Mouse (Mus musculus) intestine, postnatal 0 days (tissue): ENCODE data around the gene Tmem260. TPM values are rescaled to one million over a fixed set of nuclear protein-coding genes. Genes with fewer than 3 reads are reported as not detected.

Source experiments
- ATAC-seq: fragments of 200-750 bp; cut with Nextera tagmentation; 2 replicates; pipeline ENCODE4 v1.8.0; 2017; ENCODE audit warnings: mild to moderate bottlenecking, moderate TSS enrichment, moderate library complexity
- H3K27ac ChIP-seq: fragments of 300-500 bp; sonication (generic); 2 replicates; pipeline ENCODE4 v1.5.1; 2014; ENCODE audit warnings: mild to moderate bottlenecking, low read depth, low read length, moderate library complexity
- H3K27me3 ChIP-seq: fragments of 300-500 bp; sonication (generic); replicated peaks from 2 replicates; pipeline ENCODE4 v1.6.1; 2014; ENCODE audit warnings: low read length, mixed read lengths; ENCODE audit not compliant: control insufficient read depth, insufficient read depth
- H3K36me3 ChIP-seq: fragments of 300-500 bp; sonication (generic); 2 replicates; pipeline ENCODE4 v1.6.1; 2014; ENCODE audit warnings: mild to moderate bottlenecking, moderate library complexity; ENCODE audit not compliant: control insufficient read depth, insufficient read depth
- H3K4me1 ChIP-seq: fragments of 300-500 bp; sonication (generic); replicated peaks from 2 replicates; pipeline ENCODE4 v1.6.1; 2014; ENCODE audit warnings: antibody characterized with exemption, low read length, mixed read lengths; ENCODE audit not compliant: control insufficient read depth, insufficient read depth
- H3K4me2 ChIP-seq: fragments of 300-500 bp; sonication (generic); replicated peaks from 2 replicates; pipeline ENCODE4 v1.6.1; 2014; ENCODE audit warnings: low read depth, mild to moderate bottlenecking, moderate library complexity
- H3K4me3 ChIP-seq: fragments of 300-500 bp; sonication (generic); 2 replicates; pipeline ENCODE4 v1.5.1; 2014; ENCODE audit warnings: low read depth, low read length
- H3K9ac ChIP-seq: fragments of 300-500 bp; sonication (generic); 2 replicates; pipeline ENCODE4 v1.6.1; 2014; ENCODE audit warnings: mild to moderate bottlenecking, low read depth, low read length
- H3K9me3 ChIP-seq: fragments of 300-500 bp; sonication (generic); 2 replicates; pipeline ENCODE4 v1.6.1; 2016; ENCODE audit warnings: mixed run types; ENCODE audit not compliant: control insufficient read depth
- CTCF ChIP-seq: sonication (generic); IDR thresholded peaks from 2 replicates; pipeline ENCODE4 v1.5.1; 2016; ENCODE audit warnings: low read depth, mild to moderate bottlenecking, control low read depth, antibody characterized with exemption, moderate library complexity
- WGBS: fragments of 180-500 bp; shearing (Covaris S2); extraction: QIAGEN DNeasy Blood & Tissue Kit; methylation state at CpG from one replicate; pipeline ENCODE4 v1.1.7; 2014; 5-methylcytosine and 5-hydroxymethylcytosine counted together
- polyA plus RNA-seq: library from polyadenylated mRNA; unstranded; fragments of >200 nt; fragmentation: Nextera tagmentation; extraction: Ambion mirVana; gene quantifications from 2 replicates; pipeline ENCODE4 v1.2.1, GENCODE M21; 2015

The Tmem260 gene
- polyA plus RNA-seq, 1 experiment from 2014 or later: 6.2 TPM

DNA sequence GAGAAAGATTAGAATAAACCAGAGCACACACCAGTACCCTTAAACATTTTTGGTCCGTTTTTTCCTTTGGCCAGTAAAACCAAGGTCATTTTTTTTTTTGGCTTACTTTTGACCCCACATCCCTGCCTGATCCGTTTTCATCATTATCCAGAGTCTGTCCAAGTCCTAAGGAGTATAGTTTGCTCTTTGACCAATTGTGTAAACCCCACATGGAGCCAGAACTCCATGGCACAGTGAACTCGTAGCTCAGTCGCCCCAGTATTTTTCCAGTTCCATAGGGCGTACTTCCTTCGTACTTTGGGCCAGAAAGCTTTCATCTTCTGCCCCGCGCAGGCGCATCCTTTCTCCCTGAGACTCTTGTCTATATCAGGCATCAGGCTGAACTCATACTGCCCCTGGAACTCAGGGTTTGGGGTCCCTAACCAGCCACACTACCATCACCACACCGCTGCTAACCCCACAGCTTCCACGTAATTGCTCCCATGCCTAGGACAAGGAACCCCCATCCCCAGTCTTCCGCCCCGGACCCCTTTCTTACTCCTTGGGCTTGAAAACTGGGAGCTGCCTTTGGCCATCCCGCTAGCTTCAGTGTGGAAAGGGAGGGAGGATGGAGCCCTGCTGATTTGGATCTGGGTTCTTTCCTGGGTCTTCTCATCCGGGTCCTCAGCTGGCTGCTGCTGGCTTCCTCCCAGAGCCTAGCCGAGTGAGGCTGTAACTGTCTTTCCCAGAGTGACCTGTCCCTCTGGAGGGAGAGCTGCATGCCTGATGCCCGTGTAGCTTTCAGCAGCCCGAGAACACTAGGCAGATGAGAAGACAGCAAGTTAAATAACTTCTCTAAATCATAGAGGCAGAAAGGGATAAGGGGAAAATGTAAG lies 58.0 kb downstream of the Tmem260 start:
- H3K9ac ChIP-seq: no peak overlapping the region
- H3K27me3 ChIP-seq: no peaks in the 10 kb centered on the region
- TF ChIP-seq CTCF: no peak
- no peaks in the 10 kb centered on the region for H3K4me1 ChIP-seq
- H3K4me3 ChIP-seq: no peak overlapping the region
- H3K4me2 ChIP-seq: no peak overlapping the region
- no peak overlapping the region for H3K27ac ChIP-seq
- peaks cover 13% of the 10 kb centered on the region; the same call in 1 of the 2 replicates for H3K36me3 ChIP-seq
- ATAC-seq: no peak
- 57% methylated on average over 18 of the region's 18 CpGs for WGBS
- H3K9me3 ChIP-seq: no peaks in the 10 kb centered on the region

DNA sequence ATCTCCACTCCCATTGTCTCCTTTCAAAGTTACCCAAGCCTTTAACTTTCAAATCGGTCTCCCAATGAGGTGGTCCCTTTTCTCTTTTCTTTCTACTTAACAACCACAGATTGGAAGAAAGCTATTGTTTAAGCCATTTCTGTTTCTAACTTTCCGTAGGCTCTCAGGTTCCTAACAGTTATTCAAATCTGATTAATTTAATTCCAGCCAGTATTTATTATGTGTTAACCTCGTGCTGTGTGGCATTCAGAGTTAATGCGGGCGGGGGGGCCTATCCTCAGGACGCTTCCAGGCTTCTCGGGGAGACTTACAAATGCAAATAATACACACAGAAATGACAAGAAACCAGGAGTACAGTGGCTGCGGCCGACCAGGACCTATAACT lies 58.6 kb downstream of the Tmem260 start:
- no peak overlapping the region for H3K4me3 ChIP-seq
- H3K9me3 ChIP-seq: no peaks in the 10 kb centered on the region
- H3K4me2 ChIP-seq: no peak overlapping the region
- ATAC-seq: no peak
- no peak overlapping the region for H3K27ac ChIP-seq
- no peaks in the 10 kb centered on the region for H3K27me3 ChIP-seq
- WGBS: 70% methylated on average over 9 of the region's 9 CpGs
- TF ChIP-seq CTCF: no peak
- no peaks in the 10 kb centered on the region for H3K4me1 ChIP-seq
- no peak overlapping the region for H3K9ac ChIP-seq
- peaks cover 13% of the 10 kb centered on the region; the same call in 1 of the 2 replicates for H3K36me3 ChIP-seq

DNA sequence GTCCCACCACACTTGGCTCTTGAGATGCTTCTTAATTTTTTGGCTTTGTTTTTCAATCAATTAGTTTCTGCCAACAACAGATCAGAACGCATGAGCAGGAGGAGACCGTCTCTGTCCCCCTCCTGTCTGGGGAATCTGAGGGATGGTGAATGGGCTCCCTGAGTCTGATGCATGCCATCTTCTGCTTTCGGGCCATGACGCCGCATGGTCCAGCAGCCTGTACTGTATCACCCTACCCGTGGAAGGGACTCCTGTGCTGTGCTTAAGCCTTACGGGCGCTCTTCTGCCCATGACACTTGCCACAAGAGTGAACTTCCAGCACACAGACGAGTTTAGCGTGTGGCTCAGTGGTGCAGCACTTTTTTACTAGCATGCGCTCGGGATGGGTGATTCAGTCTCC lies 59.7 kb downstream of the Tmem260 start:
- Histone ChIP-seq H3K27ac (no peak overlapping the region), H3K27me3 (no peaks in the 10 kb centered on the region), H3K36me3 (peaks cover 19% of the 10 kb centered on the region; the same call in 1 of the 2 replicates), H3K4me1 (no peaks in the 10 kb centered on the region), H3K9me3 (no peaks in the 10 kb centered on the region), H3K9ac (no peak overlapping the region), H3K4me3 (no peak overlapping the region), H3K4me2 (no peak overlapping the region)
- no peak for TF ChIP-seq CTCF
- WGBS: 97% methylated on average over 12 of the region's 12 CpGs
- no peak for ATAC-seq

DNA sequence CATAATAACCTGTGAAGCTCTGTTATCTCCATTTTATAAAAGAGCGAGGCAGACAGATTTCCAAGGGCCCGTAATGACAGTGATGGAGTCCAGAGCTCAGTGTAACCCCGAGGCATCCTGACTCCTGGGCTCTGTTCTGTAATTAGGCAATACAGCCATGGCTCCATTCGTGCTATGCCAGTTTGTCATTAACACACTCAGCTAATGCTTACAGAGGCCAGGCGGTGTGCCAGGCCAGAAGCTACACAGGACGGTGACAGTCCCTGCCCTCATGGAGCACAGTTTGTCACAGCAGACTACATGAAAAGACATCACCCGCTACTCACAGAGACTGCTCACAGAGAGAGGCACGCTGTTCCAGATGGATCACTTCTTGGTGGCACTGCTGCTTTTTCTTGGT lies 61.5 kb downstream of the Tmem260 start:
- WGBS: 70% methylated on average over 8 of the region's 8 CpGs
- no peak overlapping the region for H3K4me2 ChIP-seq
- H3K9me3 ChIP-seq: no peaks in the 10 kb centered on the region
- H3K9ac ChIP-seq: no peak overlapping the region
- H3K27ac ChIP-seq: no peak overlapping the region
- ATAC-seq: no peak
- TF ChIP-seq CTCF: no peak
- no peak overlapping the region for H3K4me3 ChIP-seq
- H3K27me3 ChIP-seq: no peaks in the 10 kb centered on the region
- H3K36me3 ChIP-seq: peaks cover 25% of the 10 kb centered on the region; the same call in 1 of the 2 replicates
- no peaks in the 10 kb centered on the region for H3K4me1 ChIP-seq

DNA sequence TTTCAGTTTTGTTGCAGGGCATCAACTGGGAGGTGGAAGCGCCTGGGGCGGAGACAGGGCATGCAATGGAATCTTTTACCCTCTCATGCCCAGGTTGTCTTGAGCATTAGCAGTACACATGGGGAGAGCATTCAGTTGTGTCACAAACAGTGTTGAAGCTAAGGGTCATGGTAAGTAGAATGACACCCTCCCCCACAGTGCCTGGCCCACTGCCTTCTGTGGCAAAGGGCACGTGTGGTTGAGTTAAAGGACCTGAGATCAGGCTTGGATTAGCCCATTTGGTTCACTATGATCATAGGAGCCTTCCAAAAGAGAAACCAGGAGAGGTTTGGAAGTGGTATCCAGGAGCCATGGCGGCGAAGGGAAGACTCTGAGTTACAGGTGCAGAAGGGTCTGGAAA lies 63.2 kb downstream of the Tmem260 start:
- H3K9ac ChIP-seq: no peak overlapping the region
- no peak overlapping the region for H3K27ac ChIP-seq
- H3K4me2 ChIP-seq: no peak overlapping the region
- no peaks in the 10 kb centered on the region for H3K27me3 ChIP-seq
- H3K9me3 ChIP-seq: no peaks in the 10 kb centered on the region
- H3K4me3 ChIP-seq: no peak overlapping the region
- no peak for TF ChIP-seq CTCF
- peaks cover 25% of the 10 kb centered on the region; the same call in 1 of the 2 replicates for H3K36me3 ChIP-seq
- ATAC-seq: no peak
- WGBS: 92% methylated on average over 5 of the region's 5 CpGs
- no peaks in the 10 kb centered on the region for H3K4me1 ChIP-seq

DNA sequence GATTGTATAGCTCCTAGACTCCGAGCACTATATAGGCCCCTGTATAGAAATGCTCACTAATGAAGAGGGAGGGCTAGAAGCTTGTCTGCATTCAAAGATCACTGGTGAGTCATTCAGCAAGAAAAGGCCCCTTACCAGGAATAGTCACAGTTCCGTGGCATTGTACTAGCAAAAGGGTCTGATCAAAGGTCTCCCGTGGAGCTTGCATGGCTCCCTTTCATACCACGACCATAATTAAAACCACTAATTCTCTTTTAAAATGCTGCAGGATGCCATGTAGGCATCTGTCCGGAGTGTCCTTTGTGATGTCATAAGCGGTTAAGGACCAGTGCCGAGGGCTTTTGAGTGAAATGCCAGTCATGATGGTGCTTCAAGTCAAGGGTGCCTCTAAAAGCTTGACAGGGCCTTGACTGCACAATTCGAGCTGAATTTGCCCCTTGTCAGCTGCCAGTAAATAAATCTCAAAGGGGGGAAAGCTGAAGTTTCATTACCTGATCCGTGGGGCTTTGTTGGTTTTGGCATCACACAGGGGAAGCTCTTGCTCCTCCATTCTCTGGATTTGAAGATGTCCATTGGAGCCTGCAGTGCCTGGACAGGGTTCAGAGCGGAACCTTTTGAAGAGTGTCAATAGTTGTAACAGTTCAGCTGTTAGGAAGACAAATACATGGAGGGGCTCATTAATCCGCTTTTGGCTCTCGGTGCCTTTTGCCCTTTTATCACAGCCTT lies 67.3 kb downstream of the Tmem260 start:
- Histone ChIP-seq H3K4me2 (no peak overlapping the region), H3K4me1 (no peaks in the 10 kb centered on the region), H3K36me3 (peaks cover 20% of the 10 kb centered on the region; the same call in 1 of the 2 replicates), H3K27me3 (no peaks in the 10 kb centered on the region), H3K9ac (no peak overlapping the region), H3K9me3 (no peaks in the 10 kb centered on the region), H3K27ac (no peak overlapping the region), H3K4me3 (no peak overlapping the region)
- no peak for TF ChIP-seq CTCF
- no peak for ATAC-seq
- 82% methylated on average over 12 of the region's 12 CpGs for WGBS
